Mouse (Mus musculus): ENCODE data around the gene Arhgap6.

Arhgap6 gene

DNA sequence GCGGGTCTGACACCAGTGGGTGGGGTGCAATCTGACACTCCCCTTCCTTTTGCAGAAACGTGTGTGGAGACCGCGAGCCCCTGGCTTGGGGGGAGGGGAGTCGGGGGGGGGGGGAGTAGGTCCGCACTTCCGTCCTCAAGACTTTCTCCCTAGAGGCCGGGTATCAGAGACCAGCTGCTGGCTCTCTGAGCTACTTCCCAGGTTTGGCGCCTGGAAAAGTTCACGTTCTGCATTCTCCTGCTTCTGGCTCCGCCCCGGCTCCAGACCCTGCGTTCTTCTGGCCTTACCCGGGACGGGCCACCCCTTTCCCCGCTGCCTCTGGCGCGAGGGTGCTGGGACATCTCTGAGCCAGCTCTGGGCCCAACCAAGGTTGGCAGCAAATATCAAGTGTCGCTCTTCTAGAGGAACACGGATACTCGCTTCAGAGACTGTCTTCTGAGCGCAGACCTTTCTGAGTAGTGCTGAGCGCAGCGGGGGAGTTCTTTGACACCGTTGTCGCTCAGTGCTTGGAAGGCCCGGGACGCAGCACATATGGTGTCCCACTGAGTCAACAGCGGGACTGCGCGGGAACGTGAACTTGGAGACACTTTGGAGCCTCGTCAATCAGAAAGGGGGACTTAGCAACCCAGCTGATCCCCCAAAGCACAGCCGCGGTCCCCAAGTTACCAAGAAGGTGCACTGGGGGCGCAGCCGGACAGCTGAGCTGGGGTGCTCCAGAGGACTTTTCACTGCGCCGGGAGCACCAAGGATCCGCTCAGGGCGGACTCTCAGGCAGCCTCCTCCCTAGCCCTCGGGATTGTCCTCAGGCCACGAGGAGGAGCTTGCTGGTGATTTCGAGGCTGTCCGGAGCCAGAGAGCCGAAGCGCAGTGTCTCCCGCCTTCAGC, at the start of gene Arhgap6:
Gene Arhgap6, plus strand, starts transcription at position 126 of the 885 bp plus-strand sequence.
- DNase-seq (ENCODE audit: low read depth), result no peak

DNA sequence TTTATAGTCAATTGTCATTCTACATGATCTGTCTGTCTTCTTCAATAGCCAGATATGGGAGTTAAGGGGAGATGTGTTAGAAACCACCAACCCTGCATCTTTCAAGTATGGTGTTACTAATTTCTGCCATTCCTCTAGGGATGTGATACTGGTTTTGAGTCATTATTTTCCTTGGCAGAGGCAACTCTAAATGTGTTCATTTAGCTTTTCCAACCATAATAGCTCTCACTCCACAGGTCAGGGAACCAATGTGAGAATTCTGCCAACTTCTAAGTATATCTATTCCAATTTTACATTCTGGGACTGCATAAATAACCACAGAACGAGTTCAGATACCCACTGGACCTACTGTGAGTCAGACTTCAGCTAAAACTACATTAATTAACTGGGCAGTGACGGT, 47.9 kb upstream of the Arhgap6 start:
- no peak for DNase-seq (ENCODE audit: low read depth)

DNA sequence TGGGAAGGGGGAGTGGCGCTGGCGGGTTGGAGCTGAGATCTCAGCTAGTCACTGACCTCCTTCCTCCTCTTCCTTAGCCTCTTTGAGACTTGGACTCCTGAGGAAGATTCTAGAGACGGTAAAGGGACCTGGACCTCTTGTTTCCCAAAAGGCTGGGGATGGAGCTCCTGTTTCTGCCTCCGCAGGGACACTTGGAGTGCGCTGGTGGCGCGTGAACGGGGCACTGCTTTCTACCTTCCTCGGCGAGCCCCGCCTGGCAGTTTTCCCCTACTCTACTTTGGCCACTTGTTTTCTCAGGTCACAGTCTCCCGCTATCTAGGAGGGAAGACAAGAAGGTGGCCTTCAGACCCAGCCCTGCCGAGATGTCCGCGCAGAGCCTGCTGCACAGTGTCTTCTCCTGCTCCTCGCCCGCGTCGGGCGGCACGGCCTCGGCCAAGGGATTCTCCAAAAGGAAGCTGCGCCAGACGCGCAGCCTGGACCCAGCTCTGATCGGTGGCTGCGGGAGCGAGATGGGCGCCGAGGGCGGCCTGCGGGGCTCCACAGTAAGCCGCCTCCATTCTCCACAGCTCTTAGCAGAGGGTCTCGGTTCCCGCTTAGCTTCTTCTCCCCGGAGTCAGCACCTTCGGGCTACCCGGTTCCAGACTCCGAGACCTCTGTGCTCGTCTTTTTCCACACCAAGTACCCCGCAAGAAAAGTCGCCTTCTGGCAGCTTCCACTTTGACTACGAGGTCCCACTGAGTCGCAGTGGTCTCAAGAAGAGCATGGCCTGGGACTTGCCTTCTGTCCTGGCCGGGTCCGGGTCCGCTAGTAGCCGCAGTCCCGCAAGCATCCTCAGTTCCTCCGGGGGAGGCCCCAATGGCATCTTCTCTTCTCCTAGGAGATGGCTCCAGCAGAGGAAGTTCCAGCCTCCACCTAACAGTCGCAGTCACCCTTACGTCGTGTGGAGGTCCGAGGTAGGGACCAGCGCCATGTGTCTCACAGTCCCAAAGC, 1.3 kb downstream of the Arhgap6 start:
- DNase-seq (ENCODE audit: low read depth), result no peak

DNA sequence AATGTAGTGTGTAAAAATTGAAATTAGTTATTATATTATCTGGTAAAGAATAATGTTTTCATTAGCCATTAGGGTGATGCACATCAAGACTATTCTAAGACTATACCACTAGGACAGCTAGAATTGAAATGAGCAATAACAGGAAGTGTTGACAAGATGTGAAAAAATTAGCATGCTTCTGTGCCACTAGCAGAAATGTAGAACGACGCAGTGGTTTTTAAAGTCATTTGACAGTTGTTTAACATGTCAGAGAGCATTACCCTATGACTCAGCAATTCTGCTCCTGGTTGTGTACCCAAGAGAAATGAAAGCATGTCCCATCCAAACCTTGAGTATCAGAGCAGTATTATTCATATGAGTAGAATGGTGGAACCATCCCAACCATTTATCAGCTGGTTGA, 9.8 kb downstream of the Arhgap6 start:
- peak; percentile 2 for DNase-seq (ENCODE audit: low read depth)

DNA sequence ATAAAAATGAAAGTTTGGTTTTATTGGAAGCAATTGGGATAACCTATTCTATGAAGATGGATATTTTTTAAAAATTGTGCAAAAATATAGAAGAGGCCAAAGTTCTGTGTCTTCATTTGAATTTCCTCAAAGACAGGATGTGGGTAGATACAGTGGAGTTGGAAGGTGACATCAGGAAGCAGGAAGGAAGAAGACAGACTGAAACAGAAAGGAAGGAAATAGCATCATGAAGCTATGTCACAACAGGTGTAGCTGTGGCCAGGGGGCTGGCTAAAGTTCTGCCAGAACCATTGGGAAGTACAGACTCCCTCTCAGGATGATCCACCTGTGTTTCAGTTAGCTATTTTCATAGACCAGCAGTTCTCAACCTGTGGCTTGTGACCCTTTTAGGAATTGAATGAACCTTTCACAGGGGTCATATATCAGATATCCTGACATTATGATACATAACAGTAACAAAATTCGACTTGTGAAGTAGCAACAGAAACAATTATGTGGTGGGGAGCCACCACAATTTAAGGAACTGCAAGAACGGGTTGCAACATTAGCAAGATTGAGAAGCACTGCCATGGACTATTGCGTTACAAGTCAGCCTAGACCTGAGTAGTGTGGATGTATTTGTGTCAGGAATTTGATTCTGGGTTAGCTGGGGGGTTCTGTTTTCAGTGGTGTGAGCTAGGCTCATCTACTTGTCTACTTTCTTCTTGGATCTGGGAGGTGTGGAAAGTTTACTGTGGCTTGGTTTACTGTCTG, 15.8 kb downstream of the Arhgap6 start:
- DNase-seq (ENCODE audit: low read depth), result peak; percentile 15

DNA sequence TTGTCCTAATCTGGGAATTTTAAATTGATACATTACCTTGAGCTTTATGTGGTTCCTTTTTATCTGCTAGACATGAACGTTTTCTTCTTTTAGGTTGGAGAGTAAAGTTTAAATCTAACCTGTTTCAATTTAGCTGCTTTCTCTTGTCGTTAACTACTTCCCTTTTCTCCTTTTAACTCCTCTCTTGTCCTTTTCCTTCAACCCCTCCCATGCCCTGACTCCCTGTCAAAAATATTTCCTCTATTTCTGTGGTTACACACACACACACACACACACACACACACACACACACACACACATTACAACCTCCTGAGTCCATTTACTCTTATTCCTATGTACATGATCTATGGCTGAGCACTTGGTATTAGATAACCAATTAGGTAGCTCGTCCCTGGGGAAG, 24.0 kb downstream of the Arhgap6 start:
- peak; percentile 3 for DNase-seq (ENCODE audit: low read depth)

DNA sequence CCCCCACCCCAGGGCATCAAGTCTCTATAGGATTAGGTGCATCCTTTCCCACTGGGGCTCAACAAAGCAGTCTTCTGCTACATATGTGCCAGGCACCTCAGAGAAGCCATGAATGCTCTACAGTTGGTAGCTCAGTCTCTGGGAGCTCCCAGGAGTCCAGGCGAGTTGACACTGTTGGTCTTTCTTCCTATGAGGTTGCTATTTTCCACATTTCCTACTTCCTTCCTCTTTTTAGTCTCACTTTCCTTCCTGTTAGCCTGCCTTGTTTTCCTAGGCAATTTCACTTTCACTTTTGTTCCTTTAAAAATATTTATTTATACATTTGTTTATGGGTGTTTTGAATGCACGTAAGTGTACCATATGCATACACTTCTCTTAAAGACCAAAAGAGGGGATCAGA, 29.3 kb downstream of the Arhgap6 start:
- no peak for DNase-seq (ENCODE audit: low read depth)

DNA sequence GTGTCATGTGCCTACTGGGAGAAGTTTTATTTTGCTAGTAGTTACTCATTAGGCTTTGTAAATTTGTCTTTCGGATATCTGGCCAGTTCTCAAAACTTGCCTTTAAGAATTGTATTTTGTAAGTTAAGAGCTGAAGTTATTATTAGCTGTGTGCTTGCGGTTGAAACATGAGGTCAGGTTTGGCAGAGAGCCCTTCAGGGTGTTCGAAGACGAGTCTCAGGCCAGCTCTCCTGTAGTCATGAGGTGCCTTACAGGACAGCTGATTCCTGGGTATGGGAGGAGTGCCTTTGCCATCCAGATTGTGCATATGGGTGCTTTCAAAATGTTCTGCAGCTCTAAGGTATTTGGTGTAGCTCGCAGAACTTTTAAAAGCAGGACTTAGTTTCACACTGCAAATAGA, 37.4 kb downstream of the Arhgap6 start:
- DNase-seq (ENCODE audit: low read depth), result no peak

DNA sequence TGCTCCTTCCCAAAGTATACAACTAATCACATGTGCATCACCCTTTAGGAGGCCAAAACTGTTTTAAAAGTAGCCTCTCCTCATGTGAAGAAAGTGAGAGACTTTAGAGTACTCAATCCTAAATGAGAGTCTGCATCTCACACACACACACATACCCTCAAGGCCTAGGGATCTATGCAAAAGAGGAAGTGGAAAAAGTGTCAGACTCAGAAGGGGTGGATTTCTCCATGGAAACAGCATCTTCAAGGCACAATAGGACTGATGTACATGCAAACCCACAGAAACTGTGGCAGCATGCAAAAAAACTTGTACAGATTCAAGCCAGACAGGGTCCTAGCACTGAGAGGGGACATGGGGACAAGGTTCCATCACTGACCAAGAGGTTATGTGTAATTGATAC, 53.2 kb downstream of the Arhgap6 start:
- no peak for DNase-seq (ENCODE audit: low read depth)

DNA sequence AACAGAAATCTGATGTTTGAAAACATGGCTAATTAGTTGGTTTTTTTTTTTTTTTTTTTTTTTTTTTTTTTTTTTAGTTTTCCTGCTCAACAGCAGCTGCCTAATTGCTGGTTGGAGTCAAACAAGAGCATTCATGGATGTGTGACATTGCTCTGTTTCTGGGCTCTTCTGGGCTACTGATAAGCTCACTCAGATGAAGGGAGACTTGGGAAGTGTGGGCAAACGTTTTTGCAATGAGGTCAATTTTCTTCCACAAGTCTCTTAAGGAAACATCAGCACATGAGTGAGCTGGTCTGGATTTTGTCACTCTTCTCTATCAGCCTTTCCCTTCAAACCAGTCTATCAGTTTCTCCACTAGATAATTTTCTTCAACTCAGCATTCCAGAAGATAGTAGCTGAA, 79.8 kb downstream of the Arhgap6 start:
- no peak for DNase-seq (ENCODE audit: low read depth)

DNA sequence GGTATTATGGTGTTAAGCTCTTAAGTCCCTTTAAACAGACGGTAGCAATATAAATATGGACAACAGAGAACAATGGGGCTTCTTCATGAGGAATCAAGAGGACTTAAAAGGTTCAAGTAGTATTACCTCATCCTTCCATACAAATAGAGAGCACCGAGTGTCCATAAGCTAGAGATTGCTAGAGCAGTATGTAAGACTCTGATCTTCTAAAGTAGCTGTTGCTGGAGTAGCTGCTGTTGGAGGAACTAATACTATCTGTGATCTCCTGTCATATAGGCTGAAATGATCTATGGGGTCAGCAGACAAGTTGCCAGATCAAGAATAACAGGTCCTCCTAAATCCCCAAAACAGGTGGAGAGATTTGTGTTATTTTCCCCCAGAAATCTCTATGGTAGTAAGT, 108.7 kb downstream of the Arhgap6 start:
- no peak for DNase-seq (ENCODE audit: low read depth)

DNA sequence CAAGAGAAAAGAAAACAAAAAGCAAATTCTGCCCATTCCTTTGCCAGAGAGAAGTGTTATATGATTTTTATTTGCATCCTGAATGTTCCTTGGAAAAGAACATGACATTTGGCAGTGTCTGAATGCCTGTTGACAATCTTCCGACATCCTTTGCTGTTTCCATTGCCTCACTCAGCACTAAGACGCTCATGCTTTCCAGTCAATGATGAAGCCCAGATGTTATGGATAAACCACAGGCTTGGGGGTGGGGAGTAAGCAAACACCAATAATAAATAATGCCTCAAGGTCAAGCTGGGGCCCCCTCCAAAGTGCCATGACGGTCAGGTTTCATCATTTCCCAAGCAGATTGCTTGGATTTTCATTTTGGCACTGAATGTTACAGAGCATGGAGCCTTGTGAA, 109.2 kb downstream of the Arhgap6 start:
- DNase-seq (ENCODE audit: low read depth), result no peak

DNA sequence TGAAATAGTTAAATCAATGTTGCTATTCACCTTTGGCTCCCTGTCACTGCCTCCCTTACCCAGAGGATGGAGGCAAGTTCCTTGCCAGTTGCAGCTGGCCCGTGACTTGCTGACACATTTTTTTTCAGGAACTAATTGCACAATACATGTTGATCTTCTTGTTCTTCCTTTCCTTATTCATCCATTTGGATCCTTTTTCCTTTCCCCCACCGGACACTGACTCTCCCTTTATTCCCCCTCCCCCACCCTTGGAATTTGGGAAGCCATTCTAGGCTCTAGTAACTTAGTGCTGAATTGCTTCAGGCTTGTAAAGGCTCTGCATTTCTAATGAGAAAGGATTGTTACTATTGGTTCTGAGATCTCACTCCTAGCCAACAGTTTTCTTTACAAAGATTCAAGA, 112.7 kb downstream of the Arhgap6 start:
- no peak for DNase-seq (ENCODE audit: low read depth)

DNA sequence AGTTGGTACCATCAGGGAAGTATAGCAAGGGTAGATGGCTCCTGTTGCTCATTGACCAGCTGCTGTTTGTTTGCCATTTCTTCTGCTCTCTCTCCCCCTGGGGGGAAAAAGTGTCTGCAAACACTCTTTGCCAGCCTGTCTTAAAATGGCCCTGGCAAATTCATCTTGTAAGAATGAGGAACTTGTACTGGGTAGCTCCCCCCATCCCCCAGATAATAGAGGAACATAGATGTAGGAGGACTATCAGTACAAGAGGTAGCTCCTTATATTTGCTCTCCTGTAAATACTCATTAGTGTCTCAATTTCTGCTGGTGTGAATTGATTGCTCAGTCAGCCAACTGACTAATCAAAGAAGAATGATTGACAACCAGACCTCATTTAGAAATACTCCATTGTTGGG, 118.6 kb downstream of the Arhgap6 start:
- DNase-seq (ENCODE audit: low read depth), result no peak

DNA sequence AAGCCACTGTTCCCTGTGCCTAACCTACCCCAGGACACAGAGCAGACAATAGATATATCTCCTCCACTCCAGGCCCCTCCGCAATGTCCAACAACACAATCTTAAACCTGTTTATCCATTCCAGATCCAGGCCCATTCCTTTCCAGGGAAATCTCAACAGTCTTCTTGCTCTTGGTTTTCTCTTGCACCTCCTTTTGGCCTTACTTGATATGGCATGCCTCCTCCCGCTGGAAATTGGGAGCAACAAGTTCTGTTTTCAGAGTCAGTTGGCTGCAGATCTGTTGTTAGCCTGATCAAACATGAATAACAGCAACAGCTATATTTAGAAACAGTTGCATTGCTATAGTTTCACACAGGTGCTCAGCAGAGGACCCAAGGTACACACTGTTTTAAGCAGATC, 126.0 kb downstream of the Arhgap6 start:
- DNase-seq (ENCODE audit: low read depth), result no peak

DNA sequence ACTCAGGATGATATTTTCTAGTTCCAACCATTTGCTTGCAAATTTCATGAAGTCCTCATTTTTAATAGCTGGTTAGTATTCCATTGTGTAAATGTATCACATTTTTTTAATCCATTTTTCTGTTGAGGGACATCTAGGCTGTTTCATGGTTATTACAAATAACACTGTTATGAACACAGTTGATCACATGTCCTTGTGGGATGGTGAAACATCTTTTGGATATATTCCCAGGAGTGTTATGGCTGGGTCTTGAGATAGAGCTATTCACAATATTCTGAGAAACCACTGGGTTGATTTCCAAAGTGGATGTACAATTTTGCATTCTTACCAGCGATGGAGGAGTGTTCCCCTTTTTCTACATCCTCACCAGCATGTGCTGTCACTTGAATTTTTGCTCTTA, 137.5 kb downstream of the Arhgap6 start:
- no peak for DNase-seq (ENCODE audit: low read depth)

DNA sequence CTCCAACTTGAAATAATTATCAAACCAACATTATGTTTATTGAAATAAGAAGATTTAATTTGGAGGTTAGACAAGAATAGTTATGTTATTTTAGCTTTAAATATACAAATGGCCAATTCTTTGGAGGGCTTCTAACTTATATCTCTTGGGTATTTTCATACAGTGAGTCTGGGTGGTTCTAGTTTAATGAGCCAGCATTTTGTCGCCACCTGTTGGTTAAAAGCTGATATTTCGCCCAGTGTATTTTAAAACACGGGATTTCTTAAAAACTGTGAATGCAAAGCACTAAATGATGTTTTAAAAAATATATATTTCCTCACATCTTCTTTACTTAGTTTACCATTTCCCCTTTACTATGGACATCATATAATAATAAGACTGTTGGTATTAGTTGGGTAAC, 140.5 kb downstream of the Arhgap6 start:
- DNase-seq (ENCODE audit: low read depth), result peak; percentile 59

DNA sequence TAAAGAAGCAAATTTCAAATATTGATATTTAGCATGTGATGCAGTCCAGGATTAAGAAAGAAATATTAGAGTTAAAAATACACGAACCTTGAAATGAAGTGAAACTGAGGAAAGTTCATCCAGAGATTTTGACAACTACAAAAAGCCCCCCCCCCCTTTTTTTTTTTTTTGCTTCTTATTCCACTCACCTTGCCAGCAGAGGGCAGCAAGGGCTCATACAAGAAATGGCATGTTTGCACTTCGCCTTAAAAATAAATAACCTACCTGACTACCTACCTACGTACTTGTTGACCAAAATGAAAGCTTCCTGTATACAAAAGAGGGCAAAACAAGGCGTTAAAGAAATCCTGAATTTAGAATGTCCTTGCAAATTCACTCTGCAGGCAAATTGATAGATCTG, 143.0 kb downstream of the Arhgap6 start:
- peak; percentile 64 for DNase-seq (ENCODE audit: low read depth)

DNA sequence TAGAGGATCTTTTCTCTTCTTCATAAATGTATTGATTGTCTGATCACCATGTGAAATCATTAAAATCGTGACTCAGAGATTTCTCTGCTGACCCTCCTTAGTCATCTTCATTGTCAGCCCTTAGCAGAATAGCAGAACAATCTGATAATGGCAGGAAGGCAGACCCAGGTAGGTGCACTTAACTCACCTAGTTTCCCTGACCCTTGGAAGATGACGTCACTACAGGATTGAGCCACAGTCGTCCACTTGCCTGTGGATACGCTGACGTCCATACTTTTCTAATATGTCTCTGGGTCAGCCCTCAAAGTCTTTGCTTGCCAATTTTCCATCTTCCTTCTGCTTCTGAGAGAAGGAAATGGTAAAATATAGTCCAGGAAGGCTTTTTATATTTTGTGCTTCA, 146.8 kb downstream of the Arhgap6 start:
- no peak for DNase-seq (ENCODE audit: low read depth)

DNA sequence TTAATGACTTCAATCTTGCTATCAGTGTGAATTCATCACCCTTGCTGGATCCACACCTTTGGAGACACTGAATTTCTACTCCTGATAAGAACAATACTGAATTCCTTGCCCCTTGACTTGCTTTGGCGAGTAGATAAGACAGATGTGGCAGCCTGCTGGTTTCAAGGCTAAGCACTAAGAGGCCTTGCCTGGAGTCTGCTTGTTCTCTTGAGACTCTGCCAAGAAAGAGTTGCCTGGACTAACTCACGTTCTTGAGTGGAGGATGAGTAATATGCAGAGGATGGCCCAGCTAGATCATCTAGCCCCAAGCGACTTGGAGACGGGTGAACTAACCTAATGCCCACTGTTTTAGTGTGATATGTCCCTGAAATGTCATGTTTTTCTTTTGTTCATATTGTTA, 148.3 kb downstream of the Arhgap6 start:
- peak; percentile 28 for DNase-seq (ENCODE audit: low read depth)

DNA sequence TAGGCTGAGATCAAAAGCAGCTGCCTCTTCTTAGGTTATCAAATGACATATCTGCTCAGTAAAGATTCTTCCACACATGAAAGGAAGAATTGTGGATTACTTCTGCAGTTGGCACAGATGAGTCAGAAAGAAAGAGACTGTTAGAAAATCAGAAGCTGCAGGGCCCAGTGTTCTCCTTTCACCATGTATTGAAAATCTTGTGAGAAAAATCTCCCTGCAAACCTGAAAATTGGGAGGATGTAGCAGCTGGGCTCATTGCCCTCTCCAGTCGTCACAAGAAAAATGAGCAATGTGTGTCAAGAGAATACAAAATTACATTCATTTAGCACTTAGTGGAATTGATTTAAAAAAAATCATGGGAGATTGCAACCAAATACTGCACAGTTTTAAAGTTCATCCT, 180.5 kb downstream of the Arhgap6 start:
- DNase-seq (ENCODE audit: low read depth), result no peak

DNA sequence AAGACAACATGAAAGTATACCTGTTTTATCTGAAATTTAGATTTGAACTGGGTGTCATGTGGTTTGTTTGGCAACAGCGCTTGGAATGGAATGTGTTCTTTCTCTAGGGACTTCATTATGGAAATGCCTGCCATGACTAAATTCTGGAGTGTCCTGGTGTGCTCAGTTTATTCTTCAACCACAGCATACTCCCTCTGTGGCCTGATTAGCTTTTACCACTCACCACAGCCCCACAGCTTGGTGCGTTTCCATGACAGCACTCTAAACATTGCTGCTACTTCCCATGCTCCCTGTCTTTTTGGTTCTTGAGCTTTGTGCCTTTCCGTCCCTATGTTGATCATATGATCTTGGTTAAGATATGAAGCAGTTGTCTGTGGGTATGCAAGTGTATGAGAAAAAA, 182.9 kb downstream of the Arhgap6 start:
- DNase-seq (ENCODE audit: low read depth), result peak; percentile 20
